10 mouse cellular contexts compared by ENCODE assay signal in genomic region chr10:62192701-62193157, GRCm38 (mm10). TPM values are rescaled to one million over a fixed set of nuclear protein-coding genes. Genes with fewer than 3 reads are reported as not detected.
A peak's percentile ranks its signal among the peaks of the same experiment; 100 is the strongest.
DNase-seq lines count a peak whose midpoint lies in the region; ATAC-seq and TF ChIP-seq lines count a peak whose summit lies in the region.
"Had no signal": no experiment of that assay in that cellular context is flagged by ENCODE, and none has a peak within 500 bp of the region (broad histone marks: within the 10 kb centered on the region; RNA-seq: fewer than 3 reads in every experiment).

No protein-coding gene starts in this region.

- H3K36me3 ChIP-seq in hindbrain, embryonic 15.5 days, result no peaks in the 10 kb centered on the region
- H3K36me3 ChIP-seq in hindbrain, embryonic 12.5 days, result no peaks in the 10 kb centered on the region
- H3K36me3 ChIP-seq in MEL (ENCODE audit: control insufficient read depth in 1 of 2, insufficient read depth in 2 of 2, low read length in 2 of 2), result no peaks in the 10 kb centered on the region
- H3K36me3 ChIP-seq: neural tube, embryonic 12.5 days had no signal

- TF ChIP-seq RAD21 in MEL (IDR thresholded peaks at IDR 0.05; ENCODE audit: low read depth, low read length), result no peak

- TF ChIP-seq POLR2A in MEL (IDR thresholded peaks at IDR 0.05; ENCODE audit: control insufficient read depth in 1 of 2, insufficient read depth in 1 of 2, low read depth in 1 of 2, low read length in 2 of 2, poor library complexity in 1 of 2), result no peak

- TF ChIP-seq CTCF in MEL (IDR thresholded peaks at IDR 0.05 in 2 of 3, conservative IDR thresholded peaks at IDR 0.05 in 1 of 3; ENCODE audit: control insufficient read depth in 1 of 3, insufficient read depth in 1 of 3, low read depth in 2 of 3, low read length in 3 of 3, poor library complexity in 1 of 3, severe bottlenecking in 1 of 3), result no peak

- peak overlapping the region; percentile 71; the same call in 1 of the 2 replicates for H3K27ac ChIP-seq in hindbrain, embryonic 15.5 days (replicated peaks)
- H3K27ac ChIP-seq in hindbrain, embryonic 12.5 days, result no peak overlapping the region
- H3K27ac ChIP-seq in MEL (ENCODE audit: control insufficient read depth, low read depth, low read length), result no peak overlapping the region
- H3K27ac ChIP-seq: neural tube, embryonic 12.5 days had no signal

- H3K79me2 ChIP-seq in MEL (ENCODE audit: control insufficient read depth, insufficient read depth, low read length, poor library complexity), result no peaks in the 10 kb centered on the region

- ATAC-seq in hindbrain, embryonic 15.5 days (ENCODE audit: low FRiP score, low read depth), result 0 out of 2 replicates have a peak, but pooled peaks have one; percentile 19
- no peak for ATAC-seq in hindbrain, embryonic 12.5 days (ENCODE audit: low FRiP score)
- no peak for ATAC-seq in erythroblast, adult 5-6 weeks (replicated peaks; ENCODE audit: low FRiP score, poor library complexity, severe bottlenecking)

- DNase-seq in MEL (ENCODE audit: low read depth, low spot score), result peak; percentile 11
- peak; percentile 93 for DNase-seq in cerebellum, adult 11-12 months
- DNase-seq in heart, postnatal 4 days, result peak; percentile 25
- peak; percentile 19 to 76 for DNase-seq in left cerebral cortex, adult 8-10 months (ENCODE audit: low spot score in 2 of 2)
- no peak for DNase-seq in thymus, postnatal 36 days

- no peaks in the 10 kb centered on the region for H3K9me3 ChIP-seq in hindbrain, embryonic 15.5 days
- H3K9me3 ChIP-seq in hindbrain, embryonic 12.5 days (replicated peaks), result no peaks in the 10 kb centered on the region
- no peaks in the 10 kb centered on the region for H3K9me3 ChIP-seq in MEL (replicated peaks; ENCODE audit: insufficient read depth, low read length)
- H3K9me3 ChIP-seq: neural tube, embryonic 12.5 days had no signal

- H3K9ac ChIP-seq in hindbrain, embryonic 15.5 days, result no peak overlapping the region
- no peak overlapping the region for H3K9ac ChIP-seq in hindbrain, embryonic 12.5 days
- H3K9ac ChIP-seq in MEL (ENCODE audit: control insufficient read depth, low read depth, low read length, poor library complexity, severe bottlenecking), result no peak overlapping the region
- H3K9ac ChIP-seq: neural tube, embryonic 12.5 days had no signal

- H3K27me3 ChIP-seq in hindbrain, embryonic 15.5 days, result no peaks in the 10 kb centered on the region
- no peaks in the 10 kb centered on the region for H3K27me3 ChIP-seq in hindbrain, embryonic 12.5 days
- no peaks in the 10 kb centered on the region for H3K27me3 ChIP-seq in MEL (ENCODE audit: control insufficient read depth in 1 of 2, insufficient read depth in 2 of 2, low read length in 2 of 2)
- H3K27me3 ChIP-seq: neural tube, embryonic 12.5 days had no signal

- H3K4me2 ChIP-seq in hindbrain, embryonic 15.5 days, result no peak overlapping the region
- H3K4me2 ChIP-seq in hindbrain, embryonic 12.5 days (replicated peaks), result no peak overlapping the region
- H3K4me2 ChIP-seq: neural tube, embryonic 12.5 days had no signal

- no peak overlapping the region for H3K4me3 ChIP-seq in hindbrain, embryonic 15.5 days
- no peak overlapping the region for H3K4me3 ChIP-seq in hindbrain, embryonic 12.5 days
- no peak overlapping the region for H3K4me3 ChIP-seq in MEL (ENCODE audit: control insufficient read depth in 1 of 2, insufficient read depth in 1 of 2, low read depth in 2 of 2, low read length in 2 of 2)
- H3K4me3 ChIP-seq: erythroblast, embryonic 14.5 days; neural tube, embryonic 12.5 days had no signal

- H3K4me1 ChIP-seq in hindbrain, embryonic 15.5 days (replicated peaks), result peaks cover 20% of the 10 kb centered on the region; the same call in 1 of the 2 replicates
- H3K4me1 ChIP-seq in hindbrain, embryonic 12.5 days, result peaks cover 7% of the 10 kb centered on the region; the same call in 1 of the 2 replicates
- H3K4me1 ChIP-seq in MEL (ENCODE audit: control insufficient read depth in 1 of 2, insufficient read depth in 2 of 2, low read length in 2 of 2), result no peaks in the 10 kb centered on the region

- WGBS in hindbrain, embryonic 15.5 days, result 48% methylated on average over 9 of the region's 9 CpGs
- WGBS in hindbrain, embryonic 12.5 days, result 72% methylated on average over 9 of the region's 9 CpGs

- no peak for TF ChIP-seq EP300 in MEL (IDR thresholded peaks at IDR 0.05; ENCODE audit: low read depth in 1 of 2, low read length in 2 of 2)

TF ChIP-seq in MEL, 35 proteins besides CTCF, POLR2A, EP300 and RAD21:
- TF ChIP-seq ETS1 (IDR thresholded peaks at IDR 0.05; ENCODE audit: low read depth, low read length) (0 out of 2 replicates have a peak, but pooled peaks have one; percentile 11), ZKSCAN1 (IDR thresholded peaks at IDR 0.05; ENCODE audit: low read depth, low read length) (no peak)

RNA-seq across cellular contexts. Expression of gene Tspan15, which starts 38.3 kb away (rescaled TPM):
- polyA plus RNA-seq in hindbrain, embryonic 15.5 days (2015; fragmentation: Nextera tagmentation; extraction: Ambion mirVana), result 19.9 and 22.2 TPM in 2 replicates
- polyA plus RNA-seq in hindbrain, embryonic 12.5 days (2016; fragmentation: Nextera tagmentation; extraction: Ambion mirVana), result 15.7 and 16.0 TPM in 2 replicates
- 0.23 and 0.52 TPM in 2 replicates for total RNA-seq in MEL (2012; rRNA removed)
- polyA plus RNA-seq in MEL (2012; ENCODE audit: insufficient read depth in 1 of 2, insufficient read length in 2 of 2, low read depth in 1 of 2, low replicate concordance in 2 of 2, missing spikeins in 1 of 2), result 1 to 10 TPM in 1 of 2 experiments, not detected in 1; 2.2 TPM
- total RNA-seq in heart, postnatal 4 days (2021), result 10 to 100 TPM; 10.1 to 10.3 TPM
- 10 to 100 TPM; 10.2 to 14.8 (median 13.5) TPM for total RNA-seq in left cerebral cortex, adult 8-10 months (2022)
- total RNA-seq in erythroblast, adult 5-6 weeks (2015; ENCODE audit: low replicate concordance), result 0.21 and 11.1 TPM in 2 replicates
- total RNA-seq in erythroblast, adult 5-6 weeks (2017; ENCODE audit: low replicate concordance), result 1.6 TPM in 1 of 2 replicates, not detected in the other

RNA-seq across cellular contexts. Expression of gene Fam241b, which starts 49.0 kb away (rescaled TPM):
- polyA plus RNA-seq in hindbrain, embryonic 15.5 days (2015; fragmentation: Nextera tagmentation; extraction: Ambion mirVana), result 149 and 161 TPM in 2 replicates
- polyA plus RNA-seq in hindbrain, embryonic 12.5 days (2016; fragmentation: Nextera tagmentation; extraction: Ambion mirVana), result 47.5 and 50.0 TPM in 2 replicates
- 13.8 and 19.0 TPM in 2 replicates for total RNA-seq in MEL (2012; rRNA removed)
- 10 to 100 TPM in 1 of 2 experiments, not detected in 1; 11.2 TPM for polyA plus RNA-seq in MEL (2012; ENCODE audit: insufficient read depth in 1 of 2, insufficient read length in 2 of 2, low read depth in 1 of 2, low replicate concordance in 2 of 2, missing spikeins in 1 of 2)
- under 1 TPM; 0.70 to 0.86 TPM for total RNA-seq in heart, postnatal 4 days (2021)
- 10 to 100 TPM; 47.0 to 57.8 (median 52.5) TPM for total RNA-seq in left cerebral cortex, adult 8-10 months (2022)
- total RNA-seq in erythroblast, adult 5-6 weeks (2015; ENCODE audit: low replicate concordance), result not detected in 2 replicates
- total RNA-seq in erythroblast, adult 5-6 weeks (2017; ENCODE audit: low replicate concordance), result not detected in 2 replicates

RNA-seq across cellular contexts. Expression of gene Tacr2, which starts 59.5 kb away (rescaled TPM):
- polyA plus RNA-seq in hindbrain, embryonic 15.5 days (2015; fragmentation: Nextera tagmentation; extraction: Ambion mirVana), result 0.07 TPM in 1 of 2 replicates, not detected in the other
- polyA plus RNA-seq in hindbrain, embryonic 12.5 days (2016; fragmentation: Nextera tagmentation; extraction: Ambion mirVana), result not detected in 2 replicates
- total RNA-seq in MEL (2012; rRNA removed), result not detected in 2 replicates
- under 1 TPM in 1 of 2 experiments, not detected in 1; 0.06 TPM for polyA plus RNA-seq in MEL (2012; ENCODE audit: insufficient read depth in 1 of 2, insufficient read length in 2 of 2, low read depth in 1 of 2, low replicate concordance in 2 of 2, missing spikeins in 1 of 2)
- not detected for total RNA-seq in heart, postnatal 4 days (2021)
- total RNA-seq in left cerebral cortex, adult 8-10 months (2022), result under 1 TPM; 0.15 to 0.39 (median 0.32) TPM
- total RNA-seq in erythroblast, adult 5-6 weeks (2015; ENCODE audit: low replicate concordance), result not detected in 2 replicates
- not detected in 2 replicates for total RNA-seq in erythroblast, adult 5-6 weeks (2017; ENCODE audit: low replicate concordance)
- polyA plus RNA-seq: erythroblast, embryonic 14.5 days; neural tube, embryonic 12.5 days had no signal

RNA-seq across cellular contexts. Expression of gene Neurog3, which starts 59.8 kb away (rescaled TPM):
- polyA plus RNA-seq in hindbrain, embryonic 15.5 days (2015; fragmentation: Nextera tagmentation; extraction: Ambion mirVana), result not detected in 2 replicates
- 0.70 and 0.83 TPM in 2 replicates for polyA plus RNA-seq in hindbrain, embryonic 12.5 days (2016; fragmentation: Nextera tagmentation; extraction: Ambion mirVana)
- not detected in 2 replicates for total RNA-seq in MEL (2012; rRNA removed)
- polyA plus RNA-seq in MEL (2012; ENCODE audit: insufficient read depth in 1 of 2, insufficient read length in 2 of 2, low read depth in 1 of 2, low replicate concordance in 2 of 2, missing spikeins in 1 of 2), result not detected
- not detected for total RNA-seq in heart, postnatal 4 days (2021)
- not detected for total RNA-seq in left cerebral cortex, adult 8-10 months (2022)
- total RNA-seq in erythroblast, adult 5-6 weeks (2015; ENCODE audit: low replicate concordance), result not detected in 2 replicates
- total RNA-seq in erythroblast, adult 5-6 weeks (2017; ENCODE audit: low replicate concordance), result not detected in 2 replicates
- polyA plus RNA-seq: erythroblast, embryonic 14.5 days had no signal

Comparison
In these comparisons a context has a peak if more than half of its experiments do, and no peak if none do; other contexts are left out.
1. DNase-seq: peak in MEL (single experiment), cerebellum, adult 11-12 months (single experiment), heart, postnatal 4 days (single experiment) and left cerebral cortex, adult 8-10 months (2 of 2); none in thymus, postnatal 36 days (0 of 2).